Mouse (Mus musculus): ENCODE measurements at regions not wholly inside any gene's neighbourhood (a gene's known extent, or its start where the extent isn't known, plus 50 kb on each side); places are given as distances from the start of the nearest gene placed in this dataset.

DNA sequence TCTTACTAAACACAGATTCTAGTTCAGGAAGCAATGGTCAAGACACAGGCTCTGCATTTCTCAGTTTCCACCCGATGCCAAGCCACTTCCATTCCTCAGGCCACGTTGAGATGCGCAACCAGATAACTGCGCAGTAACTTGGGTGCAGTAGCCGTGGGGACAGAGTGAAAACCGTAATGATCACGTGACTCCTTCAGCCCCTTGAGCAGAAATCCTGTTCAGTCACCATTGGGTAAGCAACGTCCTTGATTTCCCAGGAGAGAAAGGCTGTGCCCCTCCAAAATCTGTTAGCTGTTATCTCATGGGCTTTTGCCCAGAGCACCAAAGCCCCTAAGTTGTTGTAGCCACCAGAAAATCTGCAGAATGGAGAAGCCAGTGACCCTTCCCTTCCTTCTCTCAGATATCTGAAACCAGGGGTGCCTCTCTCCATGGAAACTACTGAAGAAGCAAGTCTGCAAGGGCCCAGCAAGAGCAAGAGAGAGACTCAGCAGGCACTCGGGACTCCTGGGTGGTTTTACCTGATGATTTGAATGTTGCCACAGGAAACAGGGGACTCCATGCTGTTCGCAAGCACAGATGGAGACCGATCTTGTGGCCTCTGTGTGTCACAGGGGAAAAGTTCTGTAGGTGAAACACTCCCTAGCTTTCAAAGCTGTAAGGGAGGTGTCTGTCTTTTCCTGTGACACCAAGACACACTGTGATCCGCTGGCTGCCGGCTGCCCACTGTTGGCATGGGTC is 126.7 kb downstream of the Lmo4 start:
- DNase-seq (ENCODE audit: low spot score) = no peak

DNA sequence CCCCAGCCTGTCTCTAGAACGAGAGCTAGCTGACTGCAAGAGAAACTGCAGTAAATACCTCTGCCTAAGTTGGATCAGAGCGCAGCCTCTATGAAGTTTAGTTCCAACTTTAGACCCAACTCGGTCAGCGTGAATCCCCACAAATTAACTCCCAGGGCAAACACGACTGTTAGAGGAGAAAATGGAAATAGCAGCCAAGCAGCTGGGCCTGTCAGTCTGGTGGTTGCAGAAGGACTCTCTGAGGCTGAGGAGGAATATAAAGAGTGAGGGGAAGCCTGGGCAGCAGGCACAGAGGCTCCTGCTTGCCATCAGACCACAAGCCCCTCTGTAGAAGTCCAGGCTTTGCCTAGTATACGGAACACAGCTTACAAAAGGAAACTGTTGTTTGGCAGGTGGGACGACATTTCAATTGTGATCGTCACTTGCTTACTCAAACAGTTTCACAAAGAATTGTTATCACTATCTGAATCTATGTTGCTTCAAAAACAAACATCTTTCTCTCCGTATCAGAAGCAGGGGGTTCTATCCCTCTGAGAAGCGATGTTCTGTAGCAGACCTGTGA is 135.0 kb downstream of the Lmo4 start:
- no peak for DNase-seq (ENCODE audit: low spot score)

DNA sequence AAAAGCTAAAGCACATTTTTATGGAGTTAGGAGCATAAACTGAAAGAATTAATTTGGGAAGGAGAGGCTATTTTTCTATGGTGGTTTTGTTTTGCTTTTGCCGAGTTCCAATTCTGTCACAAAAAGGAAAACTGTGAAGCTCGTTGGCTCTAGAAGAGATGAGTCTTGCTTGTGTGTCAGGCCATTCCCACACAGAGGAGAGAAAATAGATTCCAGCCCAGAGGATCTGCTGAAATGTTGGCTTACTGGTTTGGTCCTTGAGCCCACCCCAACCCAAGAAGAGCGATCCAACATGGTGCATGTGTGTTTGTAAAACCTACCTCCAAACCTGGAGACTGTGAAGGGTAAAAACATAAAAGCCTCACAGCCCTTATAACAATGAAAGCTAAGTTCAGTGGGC is 138.0 kb downstream of the Lmo4 start:
- DNase-seq (ENCODE audit: low spot score) = no peak

DNA sequence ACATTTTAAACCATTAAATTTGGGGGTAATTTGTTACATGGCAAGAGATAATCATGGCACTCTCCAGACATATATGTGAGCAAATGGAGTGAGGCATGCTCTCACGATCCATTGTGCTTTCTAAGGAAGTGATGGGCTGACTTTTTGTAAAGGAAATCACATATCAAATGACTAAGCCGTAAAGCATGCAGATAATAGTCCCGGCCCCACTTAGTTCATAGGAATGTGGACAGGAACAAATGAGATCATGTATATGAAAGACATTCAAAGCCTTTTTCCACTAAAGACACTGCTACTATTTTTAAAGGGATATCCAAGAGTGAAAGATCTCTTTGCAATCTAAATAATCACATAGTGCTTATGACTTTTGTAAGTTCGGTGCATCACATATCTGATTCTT is 146.9 kb downstream of the Lmo4 start:
- DNase-seq (ENCODE audit: low spot score) = no peak

DNA sequence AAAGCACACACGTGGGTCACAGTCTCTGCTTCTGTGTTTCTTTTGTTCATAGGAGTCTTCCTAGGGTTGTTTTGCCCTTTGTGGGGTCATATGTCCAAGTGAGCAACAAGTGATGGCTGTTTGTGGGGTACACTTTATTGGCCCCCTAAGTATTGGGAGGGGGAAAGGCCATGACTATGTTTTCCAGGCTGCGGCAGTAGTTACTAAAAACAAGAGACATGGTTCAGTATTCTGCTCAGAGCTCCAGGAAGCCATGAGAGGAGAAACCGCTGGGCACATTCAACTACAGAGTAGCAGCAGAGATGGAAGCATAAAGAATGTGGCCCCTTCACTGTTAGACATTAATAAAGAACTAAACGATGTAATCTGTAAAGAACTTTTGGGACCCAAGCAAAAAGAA is 154.7 kb downstream of the Lmo4 start:
- no peak for DNase-seq (ENCODE audit: low spot score)

DNA sequence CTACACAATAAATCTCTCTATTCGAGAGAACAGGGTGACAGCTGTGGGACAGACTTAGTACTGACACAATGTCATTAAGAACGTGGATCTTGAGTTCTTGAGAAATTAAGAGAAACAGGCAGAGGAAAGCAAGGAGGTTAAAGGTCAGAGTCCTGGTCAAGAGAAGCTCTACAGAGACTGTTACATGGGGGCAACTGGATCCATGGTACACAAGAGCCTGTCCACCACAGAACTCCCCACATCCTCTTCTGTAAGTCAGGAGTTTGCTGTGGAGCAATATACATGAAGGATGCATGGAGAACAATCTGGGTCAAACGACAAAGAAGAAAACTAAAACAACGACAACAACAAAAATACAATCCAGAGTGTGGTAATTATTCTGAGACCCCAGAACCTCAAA is 155.8 kb downstream of the Lmo4 start:
- DNase-seq (ENCODE audit: low spot score) = no peak

DNA sequence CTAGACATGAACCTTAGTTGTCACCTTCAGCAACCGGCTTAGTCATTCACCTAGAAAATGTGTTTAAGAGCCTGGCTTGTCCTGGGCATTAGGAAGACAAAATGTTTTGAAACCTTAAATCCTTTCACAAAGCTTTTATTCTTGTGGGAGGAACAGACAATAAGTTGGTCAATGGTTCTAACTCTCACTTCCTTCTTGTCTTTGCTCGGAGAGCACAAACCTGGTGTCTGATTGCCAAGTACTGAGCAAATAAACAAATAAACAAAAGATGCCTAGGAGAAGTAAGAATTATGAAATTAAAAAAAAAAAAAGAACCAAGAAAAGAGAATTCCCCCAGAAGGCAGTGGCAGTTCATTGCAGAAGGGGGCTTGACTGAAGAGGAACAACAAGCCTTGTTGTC is 160.7 kb downstream of the Lmo4 start:
- no peak for DNase-seq (ENCODE audit: low spot score)

DNA sequence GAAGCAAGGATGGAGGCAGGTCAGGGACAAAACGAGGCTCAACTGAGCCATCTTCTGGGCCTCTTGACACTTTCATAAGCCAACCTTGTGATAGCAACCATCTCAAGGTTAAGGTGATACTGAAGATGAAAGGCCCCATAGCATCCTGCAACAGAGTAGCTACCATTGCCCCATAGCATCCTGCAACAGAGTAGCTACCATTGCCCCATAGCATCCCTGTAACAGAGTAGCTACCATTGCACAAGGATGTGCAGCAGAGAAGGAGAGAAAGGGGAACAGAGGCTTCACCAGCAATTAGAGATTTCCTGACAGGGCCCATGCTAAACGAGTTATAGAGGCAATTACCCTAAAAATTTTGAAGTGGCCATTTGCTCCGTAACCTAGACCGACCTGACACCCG is 163.2 kb downstream of the Lmo4 start:
- no peak for DNase-seq (ENCODE audit: low spot score)

DNA sequence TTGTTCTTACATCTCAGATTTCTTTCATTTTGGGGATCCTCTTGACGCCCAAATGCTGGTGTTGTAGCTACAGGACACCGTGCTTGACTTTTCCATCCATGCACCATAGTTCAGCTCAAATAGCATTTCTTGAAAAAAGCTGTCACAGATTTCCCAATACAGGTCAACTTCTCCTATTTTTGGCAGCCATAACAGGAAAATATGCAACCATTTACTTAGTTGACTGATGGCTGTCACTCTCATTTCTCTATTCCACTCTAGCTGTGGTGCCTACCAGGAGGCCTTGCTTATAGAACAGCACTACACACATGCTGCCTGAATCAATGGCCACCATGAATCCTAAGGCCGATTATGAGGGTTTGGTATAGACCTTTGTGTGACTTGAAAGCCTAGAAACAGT is 165.5 kb downstream of the Lmo4 start:
- no peak for DNase-seq (ENCODE audit: low spot score)

DNA sequence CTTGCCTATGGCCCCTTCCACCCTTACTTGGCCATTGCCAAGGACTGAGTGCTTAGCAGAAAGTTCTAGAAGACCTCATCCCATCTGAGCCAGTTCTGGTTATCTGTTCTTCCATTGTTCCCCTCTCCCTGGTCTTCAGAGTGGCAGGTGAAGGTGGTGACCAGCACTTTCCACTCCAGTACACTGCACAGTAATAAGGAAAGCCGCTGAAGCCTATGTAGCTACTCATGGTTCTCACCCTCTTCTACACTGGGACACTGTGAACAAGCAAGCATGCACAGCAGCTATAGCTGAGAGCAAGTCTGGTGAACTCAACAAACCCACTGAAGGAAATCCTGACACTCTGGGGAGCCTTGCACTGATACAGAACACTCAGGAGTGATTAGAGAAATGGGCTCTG is 175.4 kb downstream of the Lmo4 start:
- no peak for DNase-seq (ENCODE audit: low spot score)

DNA sequence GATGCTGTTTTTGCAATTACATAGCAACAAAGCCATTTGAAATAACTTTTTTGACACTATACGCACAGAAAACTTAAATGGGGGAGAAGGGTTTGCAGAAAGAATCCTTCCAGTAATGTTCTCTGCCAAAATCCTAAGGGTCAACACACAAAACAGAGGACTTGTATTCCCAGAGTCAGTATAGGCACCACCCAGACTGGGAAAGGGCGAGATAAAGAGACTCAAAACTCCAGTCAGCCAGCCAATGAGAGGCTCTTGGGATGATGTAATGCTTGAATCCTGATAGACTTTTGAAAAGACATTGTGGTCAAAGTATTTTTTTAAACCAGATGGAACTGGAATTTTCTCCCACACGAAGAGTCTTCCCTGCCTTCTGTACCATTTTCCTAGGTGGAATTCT is 175.9 kb downstream of the Lmo4 start:
- DNase-seq (ENCODE audit: low spot score) = no peak

DNA sequence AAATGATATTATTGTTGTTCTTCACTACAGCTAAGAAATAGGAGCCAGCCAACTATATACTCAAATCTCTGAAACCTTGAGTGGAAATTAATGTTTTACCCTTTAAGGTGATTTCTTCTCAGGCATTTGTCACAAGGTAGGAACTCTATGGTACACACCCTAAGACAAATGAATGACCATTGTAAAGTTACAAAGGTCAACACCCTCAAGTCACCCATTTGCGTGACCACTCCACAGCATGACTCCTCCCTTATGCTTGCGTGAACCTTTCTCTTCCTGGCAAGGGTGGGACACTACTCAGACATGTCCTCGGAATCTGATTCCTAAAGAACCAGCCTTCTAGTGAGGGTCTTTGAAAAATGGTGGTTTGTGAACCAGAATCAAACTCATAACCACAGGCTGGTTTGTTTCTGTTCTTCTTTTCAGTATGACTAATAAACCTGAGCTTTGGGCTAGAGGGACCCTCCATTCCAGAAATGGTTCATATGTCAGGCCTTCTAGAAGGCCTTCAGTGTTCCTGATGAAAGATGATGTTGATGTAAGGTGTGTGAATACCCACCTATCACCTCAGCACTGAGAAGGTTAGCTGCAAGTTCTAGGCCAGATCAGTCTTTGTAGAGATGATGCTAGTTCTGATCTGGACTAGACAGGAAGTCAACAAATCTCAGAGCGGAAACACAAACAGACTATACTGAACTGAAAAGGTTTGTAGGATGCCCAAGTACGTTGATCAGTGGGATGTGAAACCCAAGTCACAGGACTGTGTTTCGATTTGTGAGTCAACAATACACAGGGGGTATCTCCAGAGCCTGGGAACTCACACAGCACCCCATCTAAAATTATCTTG is 177.7 kb downstream of the Lmo4 start:
- no peak for DNase-seq (ENCODE audit: low spot score)

DNA sequence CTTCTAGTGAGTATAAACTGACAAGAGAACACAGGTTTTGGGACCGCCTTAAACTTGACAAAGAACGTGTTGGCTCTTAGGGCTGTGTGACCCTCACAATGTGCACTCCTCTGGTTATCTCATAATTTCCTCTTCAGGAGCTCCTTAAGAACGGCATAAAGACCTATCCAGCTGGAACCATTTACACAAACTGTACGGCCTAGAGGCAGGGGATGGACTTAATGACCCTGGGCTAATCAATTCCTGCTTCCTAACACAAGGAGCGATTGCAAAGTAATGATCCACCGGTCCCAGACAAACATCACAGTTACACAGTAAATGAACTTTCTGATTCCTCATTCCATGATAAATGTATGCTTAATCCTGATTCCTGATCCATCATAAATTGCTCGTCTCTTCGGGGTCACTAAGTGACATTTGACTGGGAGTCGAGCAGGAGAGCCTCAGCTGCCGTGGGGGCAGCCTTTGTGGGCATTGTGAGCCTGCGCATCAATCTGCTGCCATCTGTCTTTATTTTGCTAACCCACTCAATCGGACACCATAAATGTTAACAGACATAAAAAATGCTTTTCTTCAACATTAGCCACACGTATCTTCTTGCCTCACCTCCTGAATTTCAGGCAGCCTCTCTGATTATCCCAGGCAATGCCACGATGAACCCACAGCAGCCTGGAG is 179.4 kb downstream of the Lmo4 start:
- DNase-seq (ENCODE audit: low spot score) = no peak

DNA sequence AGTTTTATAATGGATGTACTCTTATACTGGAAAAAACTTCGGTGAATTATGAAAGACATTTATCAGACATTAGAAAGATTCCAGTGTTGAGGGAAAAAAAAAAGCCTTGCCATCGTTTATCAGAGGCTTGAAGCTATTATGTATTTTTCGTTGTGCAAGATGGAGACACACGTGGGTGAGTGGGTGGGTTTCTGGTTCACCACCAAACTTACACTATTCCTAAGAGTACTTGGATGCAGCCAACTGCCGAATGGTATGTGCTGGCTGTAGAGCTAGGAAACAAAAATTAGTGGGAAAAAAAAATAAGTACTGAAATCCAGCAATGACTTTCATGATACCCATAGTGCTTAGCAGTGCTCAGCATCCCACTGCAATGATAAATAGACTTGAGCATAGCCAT is 180.8 kb downstream of the Lmo4 start:
- no peak for DNase-seq (ENCODE audit: low spot score)

DNA sequence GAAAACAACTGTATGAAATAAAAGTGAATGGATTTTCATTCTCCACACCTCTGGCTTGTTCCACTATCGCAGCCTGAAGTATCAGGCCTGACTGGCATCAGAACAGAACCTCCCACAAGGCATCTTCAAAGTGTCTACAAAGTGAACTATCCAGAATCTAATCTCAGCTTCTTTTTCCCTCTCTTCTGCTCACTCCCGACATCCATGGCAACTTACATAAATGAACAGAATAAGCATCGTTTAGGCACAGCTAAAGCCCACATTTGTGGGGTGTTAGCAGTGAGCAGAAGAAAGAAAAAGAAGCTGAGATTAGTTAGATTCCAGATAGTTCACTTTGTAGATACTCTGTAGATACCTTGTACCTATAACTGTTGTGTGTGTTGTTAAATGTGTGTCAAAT is 182.0 kb downstream of the Lmo4 start:
- no peak for DNase-seq (ENCODE audit: low spot score)

DNA sequence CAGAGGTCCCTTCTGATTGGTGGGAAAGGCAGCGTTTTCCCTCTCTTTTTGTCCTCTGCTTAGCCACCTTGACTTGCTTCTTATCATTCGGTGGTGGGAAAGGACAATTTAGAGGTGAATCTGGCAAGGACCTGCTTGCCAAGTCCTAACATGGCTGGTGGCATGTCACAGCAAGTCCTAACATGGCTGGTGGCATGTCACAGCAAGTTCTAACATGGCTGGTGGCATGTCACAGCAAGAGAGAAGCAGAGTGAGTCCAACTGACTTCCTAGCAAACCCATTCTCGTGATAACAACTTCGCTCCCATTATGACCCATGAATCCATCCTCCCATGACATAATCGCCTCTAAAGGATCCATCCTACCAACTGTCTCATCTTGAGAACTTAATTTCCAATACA is 183.1 kb downstream of the Lmo4 start:
- no peak for DNase-seq (ENCODE audit: low spot score)

DNA sequence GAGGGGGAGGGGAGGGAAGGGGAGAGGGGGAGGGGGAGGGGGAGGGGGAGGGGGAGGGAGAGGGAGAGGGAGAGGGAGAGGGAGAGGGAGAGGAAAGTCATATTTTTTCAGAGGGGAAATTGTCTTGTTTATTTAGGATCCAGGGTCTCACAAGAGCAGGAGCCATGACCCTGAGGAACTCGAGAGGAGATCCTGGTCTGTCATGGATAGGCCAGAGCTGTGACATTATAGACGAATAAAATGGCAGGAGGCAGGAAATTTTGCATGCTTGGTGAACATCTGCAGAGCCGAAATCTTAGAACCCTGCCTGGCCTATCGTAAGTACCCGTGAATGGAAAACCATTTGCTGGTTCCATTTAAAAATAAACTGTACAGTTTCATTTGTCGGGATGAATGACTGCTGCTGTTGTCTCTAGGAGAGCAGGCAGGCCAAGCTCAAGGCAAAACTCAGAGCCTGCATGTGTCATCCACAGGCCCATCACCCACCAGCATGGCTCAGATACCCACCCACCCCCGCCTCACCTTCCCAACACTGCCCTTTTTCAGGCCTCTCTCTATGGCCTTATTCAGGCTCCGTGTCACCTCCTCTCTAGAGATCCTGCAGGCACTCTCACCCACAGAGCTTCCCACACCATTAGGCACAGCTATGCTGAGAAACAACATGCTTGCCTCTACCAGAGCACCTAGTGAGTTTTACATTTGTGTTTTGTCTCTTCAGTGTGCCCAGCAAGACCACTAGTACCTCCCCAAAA is 184.7 kb downstream of the Lmo4 start:
- no peak for DNase-seq (ENCODE audit: low spot score)

DNA sequence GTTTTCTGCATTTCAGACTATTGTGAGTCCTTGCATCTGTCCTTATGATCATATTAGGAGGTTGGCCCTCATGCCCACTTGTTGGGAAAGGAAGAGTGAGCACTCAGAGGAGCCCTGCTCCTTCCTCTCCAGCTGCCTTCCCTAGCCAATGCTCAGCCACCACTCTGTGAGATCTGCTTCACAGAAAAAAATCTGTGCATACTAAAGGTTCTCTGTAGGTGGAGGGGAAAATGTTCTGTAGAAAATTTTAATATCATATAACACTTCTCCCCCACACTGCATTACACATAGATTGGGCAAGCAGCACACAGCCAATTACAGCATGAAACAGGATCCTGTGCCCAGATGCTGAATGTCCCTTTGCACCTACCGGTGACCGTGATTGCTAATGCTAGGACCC is 185.7 kb downstream of the Lmo4 start:
- DNase-seq (ENCODE audit: low spot score) = no peak

DNA sequence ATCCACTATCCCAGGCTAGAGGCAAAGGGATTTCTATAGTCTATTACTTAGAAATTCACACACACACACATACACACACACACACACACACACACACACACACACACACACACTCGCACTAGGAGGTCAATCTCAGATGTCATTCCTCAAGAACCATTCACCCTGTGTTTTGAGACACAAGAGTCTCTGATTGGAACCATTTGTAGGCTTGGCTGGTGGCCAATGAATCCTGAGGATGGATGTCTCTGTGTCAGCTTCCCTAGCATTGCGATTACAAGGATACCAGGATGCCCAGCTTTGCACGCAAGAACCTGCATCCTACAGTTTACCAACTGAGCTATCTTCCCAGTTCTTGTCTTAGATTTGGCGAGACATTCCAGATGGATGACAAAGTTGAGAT is 186.5 kb downstream of the Lmo4 start:
- no peak for DNase-seq (ENCODE audit: low spot score)

DNA sequence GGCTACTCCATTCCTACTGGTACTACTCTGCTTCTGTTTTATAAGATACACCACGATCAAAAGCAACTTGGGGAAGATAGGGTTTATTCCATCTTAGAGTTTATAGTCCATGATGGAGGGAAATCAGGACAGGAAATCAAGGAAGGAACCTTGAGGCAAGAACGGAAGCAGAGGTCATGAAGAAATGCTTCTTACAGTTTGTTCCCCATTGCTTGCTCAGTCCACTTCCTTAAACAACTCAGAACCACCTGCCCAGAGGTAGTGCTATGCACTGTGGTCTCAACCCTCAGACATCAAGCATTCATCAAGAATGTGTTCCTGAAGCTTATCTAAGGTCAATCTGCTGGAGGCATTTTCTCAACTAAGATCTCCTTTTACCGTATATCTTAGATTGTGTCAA is 189.8 kb downstream of the Lmo4 start:
- no peak for DNase-seq (ENCODE audit: low spot score)

DNA sequence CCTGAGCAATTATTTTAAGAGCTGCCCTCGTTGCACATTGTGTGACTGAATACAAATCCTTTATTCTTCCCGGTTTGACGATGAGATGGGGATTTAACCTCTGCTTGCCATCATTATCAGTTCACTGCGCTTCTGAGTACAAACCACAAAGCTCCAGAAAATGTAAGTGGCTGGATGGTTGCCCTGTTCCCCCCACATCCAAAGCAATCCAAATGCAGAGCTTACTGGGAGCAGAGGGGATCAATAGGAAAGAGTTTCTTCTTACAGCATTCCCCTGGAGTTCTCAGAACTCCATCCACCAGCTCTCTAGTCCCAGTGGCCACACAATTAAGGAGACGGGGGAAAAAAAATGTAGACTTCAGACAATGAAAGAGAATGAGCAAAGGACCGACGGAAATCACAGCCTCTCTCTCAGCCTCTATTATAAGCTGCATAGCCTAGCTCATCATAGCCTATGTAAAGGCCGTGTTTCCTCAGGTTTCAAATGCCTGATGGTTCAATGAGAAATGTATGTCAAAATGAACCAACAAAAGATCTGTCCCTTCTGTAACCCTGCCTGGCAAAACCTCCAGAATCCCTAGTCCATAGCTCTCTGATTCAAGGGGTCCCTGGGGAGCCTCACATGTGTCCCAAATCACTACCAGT is 191.4 kb downstream of the Lmo4 start:
- no peak for DNase-seq (ENCODE audit: low spot score)

DNA sequence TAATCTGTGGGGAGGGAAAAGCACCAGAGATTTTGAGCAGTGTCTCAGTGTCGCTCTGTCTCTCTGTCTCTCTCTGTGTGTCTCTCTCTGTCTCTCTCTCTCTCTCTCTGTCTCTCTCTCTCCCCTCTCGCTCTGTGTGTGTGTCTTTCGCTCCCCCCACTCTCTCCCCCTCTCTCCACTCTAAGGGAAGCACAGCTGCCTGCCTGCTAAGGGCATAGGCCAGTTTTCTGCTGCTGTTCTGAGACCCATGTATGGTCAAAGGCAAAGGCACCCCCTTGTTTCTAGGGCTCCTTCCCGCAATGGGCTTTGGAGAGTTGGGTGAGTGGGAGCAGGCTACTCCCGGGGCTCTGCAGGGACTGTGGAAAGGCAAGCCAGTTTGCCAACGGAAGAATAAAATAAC is 192.2 kb downstream of the Lmo4 start:
- DNase-seq (ENCODE audit: low spot score) = no peak
